Mouse (Mus musculus) G1E-ER4 (cell line): Measurements from ENCODE around the gene Kcng3. TPM values are rescaled to one million over a fixed set of nuclear protein-coding genes. Genes with fewer than 3 reads are reported as not detected.

ENCODE experiments used
- GATA1 ChIP-seq: IDR thresholded peaks from one replicate; pipeline ENCODE4 v1.8.0; 2012; ENCODE audit warnings: low read length, inconsistent platforms
- polyA plus RNA-seq: library from polyadenylated mRNA; stranded (reverse); fragments of >175 nt; gene quantifications from 2 replicates; pipeline ENCODE4 v1.2.3, GENCODE M21; 2012

Gene Kcng3
- polyA plus RNA-seq, 1 experiment: not detected

- TF ChIP-seq GATA1: no peak
These were observed 86.4 kb downstream of the Kcng3 start for GRCm38 (mm10) chr17:83545259-83545658.

DNA sequence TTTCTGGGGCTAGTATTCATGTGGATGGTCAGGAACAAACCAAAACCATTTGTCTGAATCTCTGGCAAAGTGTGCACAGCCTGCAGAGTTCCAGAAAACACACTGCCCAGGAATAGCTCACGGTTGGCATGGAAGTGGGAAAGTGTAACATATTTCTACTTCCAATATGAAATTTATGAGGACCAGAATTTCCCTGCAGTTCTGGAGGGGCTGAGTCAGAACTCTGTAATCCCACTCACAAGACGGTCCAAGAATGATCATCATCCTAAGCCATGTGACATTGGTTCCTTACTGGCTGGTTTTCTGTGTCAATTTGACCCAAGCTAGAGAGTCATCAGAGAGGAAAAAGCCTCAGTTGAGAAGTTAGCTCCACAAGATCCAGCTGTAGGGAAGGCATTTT is 89.3 kb downstream of the Kcng3 start:
- TF ChIP-seq GATA1: no peak

GRCm38 (mm10) chr17:83539262-83540037 is 92.2 kb downstream of the Kcng3 start:
- no peak for TF ChIP-seq GATA1

DNA sequence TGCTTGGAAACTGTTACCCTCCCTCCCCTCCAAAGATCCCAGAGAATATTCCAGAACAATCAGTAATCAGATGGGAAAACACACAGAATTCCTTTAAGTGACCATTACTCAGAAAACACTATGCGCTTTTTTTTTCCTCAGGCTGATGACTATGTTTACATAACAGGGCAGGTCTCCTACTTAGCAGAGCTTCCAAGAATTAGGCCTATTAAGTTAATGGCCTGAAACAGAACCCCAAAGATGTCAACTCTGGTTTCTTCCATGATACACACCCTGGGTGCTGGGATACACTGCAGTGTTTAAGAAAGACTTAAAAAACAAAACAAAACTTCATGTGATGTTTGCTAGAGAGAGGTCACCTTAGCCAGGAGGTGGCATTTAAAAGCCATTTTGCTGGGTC is 93.0 kb downstream of the Kcng3 start:
- no peak for TF ChIP-seq GATA1

GRCm38 (mm10) chr17:83538141-83538540 is 93.6 kb downstream of the Kcng3 start:
- no peak for TF ChIP-seq GATA1

Other genes with a start within 250 kb of the Kcng3 start
- 10.2 and 24.3 TPM in 2 replicates for gene Cox7a2l, start 114.6 kb downstream of the Kcng3 start, polyA plus RNA-seq
- 147 and 163 TPM in 2 replicates for gene Mta3, start 74.3 kb upstream of the Kcng3 start, polyA plus RNA-seq
- not detected in 2 replicates for gene Haao, start 216.1 kb upstream of the Kcng3 start, polyA plus RNA-seq